Comparison of ENCODE assay signal across 9 mouse cellular contexts in the genomic region with DNA sequence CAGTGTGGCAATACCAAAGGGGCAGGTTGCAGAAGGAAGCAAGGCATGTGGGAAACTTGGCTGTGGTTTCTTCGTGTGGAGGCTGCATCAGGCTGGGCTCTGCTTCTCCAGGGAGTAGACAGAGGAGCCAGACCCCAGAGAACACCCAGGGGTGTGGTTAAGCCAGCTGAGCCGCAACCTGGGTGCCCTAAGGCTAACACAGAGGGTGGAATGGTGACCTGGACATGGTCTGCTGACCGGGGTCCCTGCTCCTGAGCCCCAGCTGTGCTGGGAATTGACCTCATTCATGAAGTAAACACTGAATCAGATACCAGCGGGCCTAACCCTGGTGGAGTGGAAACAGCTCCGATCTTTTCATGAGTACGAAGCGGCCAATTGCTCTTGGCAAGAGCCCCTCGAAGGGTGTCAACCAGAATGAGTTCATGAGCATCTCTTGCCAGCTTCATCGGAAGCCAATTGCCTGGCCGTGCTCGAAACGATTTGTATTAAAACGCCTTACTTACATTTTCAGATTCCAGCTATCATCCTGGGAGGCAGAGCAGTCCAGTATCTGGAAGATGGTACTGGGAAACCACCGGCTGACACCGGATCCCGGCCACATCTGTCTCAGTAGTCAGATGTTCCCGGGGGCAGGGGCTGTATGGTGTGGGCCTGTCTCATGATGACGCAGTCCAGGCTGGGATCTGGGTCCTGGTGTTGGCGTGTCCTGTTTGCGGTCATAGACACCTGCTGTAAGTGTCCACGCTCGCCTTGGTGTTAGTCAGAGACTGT.
DNase-seq lines count a peak whose midpoint lies in the region; ATAC-seq and TF ChIP-seq lines count a peak whose summit lies in the region.
"Had no signal": no experiment of that assay in that cellular context is flagged by ENCODE, and none has a peak within 500 bp of the region (broad histone marks: within the 10 kb centered on the region; RNA-seq: fewer than 3 reads in every experiment).

No protein-coding gene starts in this region.

- WGBS in heart, adult 2 months, result 68% methylated on average over 22 of the region's 22 CpGs
- WGBS in heart, embryonic 10.5 days, result 75% methylated on average over 22 of the region's 22 CpGs
- 56% methylated on average over 22 of the region's 22 CpGs for WGBS in lung, embryonic 16.5 days
- 71% methylated on average over 22 of the region's 22 CpGs for WGBS in kidney, adult 2 months

- no peak overlapping the region for H3K9ac ChIP-seq in heart, adult 2 months (ENCODE audit: low read depth, low read length)
- no peak overlapping the region for H3K9ac ChIP-seq in lung, embryonic 16.5 days (ENCODE audit: low read length)

- TF ChIP-seq CTCF in heart, adult 2 months (IDR thresholded peaks at IDR 0.05), result no peak
- TF ChIP-seq CTCF in kidney, adult 2 months (conservative IDR thresholded peaks at IDR 0.05; ENCODE audit: insufficient read depth, insufficient read length, low read depth, low read length), result no peak

- H3K4me2 ChIP-seq in lung, embryonic 16.5 days (ENCODE audit: low read depth, low read length), result no peak overlapping the region

- H3K9me3 ChIP-seq in heart, embryonic 10.5 days, result no peaks in the 10 kb centered on the region
- no peaks in the 10 kb centered on the region for H3K9me3 ChIP-seq in lung, embryonic 16.5 days (ENCODE audit: control insufficient read depth, low read length)

- ATAC-seq in lung, embryonic 16.5 days (ENCODE audit: low read depth), result peak; percentile 50

- no peak for TF ChIP-seq EP300 in heart, adult 2 months (IDR thresholded peaks at IDR 0.05; ENCODE audit: insufficient read depth, low read depth, low read length)

- TF ChIP-seq POLR2A in heart, adult 2 months (IDR thresholded peaks at IDR 0.05; ENCODE audit: insufficient read depth, low read depth, low read length), result no peak
- no peak for TF ChIP-seq POLR2A in kidney, adult 2 months (IDR thresholded peaks at IDR 0.05; ENCODE audit: low read depth, low read length)

- H3K79me2 ChIP-seq in heart, adult 2 months (replicated peaks; ENCODE audit: control insufficient read depth, insufficient read depth, low read length), result no peaks in the 10 kb centered on the region

- no peak overlapping the region for H3K4me3 ChIP-seq in heart, adult 2 months
- no peak overlapping the region for H3K4me3 ChIP-seq in heart, embryonic 10.5 days
- H3K4me3 ChIP-seq in lung, embryonic 16.5 days (ENCODE audit: low read length), result no peak overlapping the region
- no peak overlapping the region for H3K4me3 ChIP-seq in kidney, adult 2 months (ENCODE audit: insufficient read depth, low read depth, low read length)

- H3K36me3 ChIP-seq in heart, adult 2 months (ENCODE audit: control insufficient read depth, insufficient read depth, low read length), result no peaks in the 10 kb centered on the region
- H3K36me3 ChIP-seq in heart, embryonic 10.5 days, result no peaks in the 10 kb centered on the region
- no peaks in the 10 kb centered on the region for H3K36me3 ChIP-seq in lung, embryonic 16.5 days (ENCODE audit: control insufficient read depth, insufficient read depth, low read length)
- no peaks in the 10 kb centered on the region for H3K36me3 ChIP-seq in kidney, adult 2 months (ENCODE audit: control insufficient read depth, insufficient read depth, low read length)

- H3K27me3 ChIP-seq in heart, adult 2 months (ENCODE audit: control insufficient read depth, insufficient read depth, low read length), result no peaks in the 10 kb centered on the region
- H3K27me3 ChIP-seq in heart, embryonic 10.5 days (ENCODE audit: insufficient read depth, poor library complexity, severe bottlenecking), result no peaks in the 10 kb centered on the region
- no peaks in the 10 kb centered on the region for H3K27me3 ChIP-seq in lung, embryonic 16.5 days (ENCODE audit: control insufficient read depth, insufficient read depth, low read depth, low read length)
- H3K27me3 ChIP-seq in kidney, adult 2 months (replicated peaks; ENCODE audit: control insufficient read depth, insufficient read depth, low read length), result no peaks in the 10 kb centered on the region

- DNase-seq in heart, adult 2 months, result peak; percentile 65 to 82
- DNase-seq in heart, embryonic 10.5 days (ENCODE audit: low spot score), result no peak
- peak; percentile 40 for DNase-seq in brain, adult 2 months (ENCODE audit: low read depth, low spot score)
- peak; percentile 62 to 72 for DNase-seq in gastrocnemius, postnatal 36 days
- no peak for DNase-seq in spleen, postnatal 36 days (ENCODE audit: low spot score in 2 of 2)
- DNase-seq in spleen, postnatal 4 days (ENCODE audit: low spot score in 2 of 2), result no peak
- no peak for DNase-seq in kidney, adult 2 months
- DNase-seq: right cerebral cortex, postnatal 14 days had no signal

- H3K4me1 ChIP-seq in heart, adult 2 months (ENCODE audit: control insufficient read depth, insufficient read depth, low read length), result no peaks in the 10 kb centered on the region; the same call in 1 of the 2 replicates
- peaks cover 23% of the 10 kb centered on the region for H3K4me1 ChIP-seq in heart, embryonic 10.5 days
- H3K4me1 ChIP-seq in lung, embryonic 16.5 days (replicated peaks; ENCODE audit: control insufficient read depth, insufficient read depth, low read length), result peaks cover 6% of the 10 kb centered on the region
- no peaks in the 10 kb centered on the region for H3K4me1 ChIP-seq in kidney, adult 2 months (ENCODE audit: control insufficient read depth, insufficient read depth, low read length)

- intact Hi-C loops in heart, adult 2 months (cut with DNase I), result no loop called here
- intact Hi-C loops in gastrocnemius, postnatal 36 days (cut with DNase I), result no loop called here

- peak overlapping the region; percentile 45 for H3K27ac ChIP-seq in heart, adult 2 months
- H3K27ac ChIP-seq in heart, embryonic 10.5 days, result no peak overlapping the region
- no peak overlapping the region for H3K27ac ChIP-seq in lung, embryonic 16.5 days (ENCODE audit: low read length)
- no peak overlapping the region for H3K27ac ChIP-seq in kidney, adult 2 months (ENCODE audit: insufficient read depth, low read depth, low read length)

Comparison
In these comparisons a context has a peak if more than half of its experiments do, and no peak if none do; other contexts are left out.
1. DNase-seq: peak in heart, adult 2 months (2 of 2), brain, adult 2 months (single experiment) and gastrocnemius, postnatal 36 days (2 of 2); none in heart, embryonic 10.5 days (single experiment), spleen, postnatal 36 days (0 of 2), spleen, postnatal 4 days (0 of 2) and kidney, adult 2 months (single experiment).